Mouse (Mus musculus): ENCODE measurements at regions not wholly inside any gene's neighbourhood (a gene's known extent, or its start where the extent isn't known, plus 50 kb on each side); places are given as distances from the start of the nearest gene placed in this dataset.
A peak's percentile ranks its signal among the peaks of the same experiment; 100 is the strongest.

DNA sequence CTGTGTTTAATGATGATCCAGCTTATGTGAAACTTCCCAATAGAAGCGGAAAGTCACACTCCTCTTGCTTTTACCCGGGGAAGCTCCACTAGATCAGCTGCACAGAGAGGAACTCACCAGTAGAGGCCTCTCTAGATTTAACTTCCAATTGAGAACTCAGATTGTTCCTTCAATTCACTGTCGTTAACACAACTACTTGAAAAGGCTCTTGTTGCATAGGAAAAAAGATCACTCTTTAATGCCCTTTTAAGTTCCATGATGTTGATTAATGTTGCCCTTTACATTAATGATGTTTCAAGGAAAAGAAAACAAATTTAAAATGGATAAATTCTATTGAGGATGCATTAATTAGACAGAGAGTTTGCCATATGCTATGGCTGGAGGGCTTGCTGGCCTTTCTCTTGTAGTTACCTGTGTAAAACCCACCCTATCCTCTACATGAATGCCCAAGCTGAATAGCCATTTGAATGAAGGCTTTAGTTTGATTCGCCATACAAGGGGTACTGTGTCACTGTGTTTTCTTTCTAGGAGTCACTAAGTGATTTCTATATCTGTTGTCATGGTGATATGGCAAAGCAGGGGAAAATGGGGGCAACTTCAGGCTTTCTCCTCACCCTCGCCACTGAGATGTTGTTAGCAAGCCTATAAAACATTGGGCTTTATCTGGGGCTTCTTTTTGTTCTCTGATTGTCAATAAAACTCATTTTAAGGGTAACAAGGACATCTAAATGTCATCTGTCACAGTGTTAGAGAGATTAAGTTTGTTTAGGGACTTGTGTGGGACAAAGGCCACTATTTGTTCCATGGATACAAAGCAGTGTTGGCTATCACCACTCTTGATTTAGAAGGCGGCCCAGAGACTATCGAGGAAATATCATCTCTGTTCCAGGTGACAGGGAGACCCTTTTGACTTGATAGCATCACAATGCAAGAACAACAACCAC is 429.9 kb upstream of the Tbc1d2b start:
- no peak overlapping the region for H3K9ac ChIP-seq
- no peaks in the 10 kb centered on the region for H3K36me3 ChIP-seq
- WGBS: 17% methylated on average over 7 of the region's 7 CpGs
- peak; percentile 89 for ATAC-seq (ENCODE audit: low read depth)
- H3K27ac ChIP-seq (replicated peaks): peak overlapping the region; percentile 78
- H3K4me2 ChIP-seq: peak overlapping the region; percentile 29; the same call in 1 of the 2 replicates
- H3K9me3 ChIP-seq: no peaks in the 10 kb centered on the region
- H3K4me1 ChIP-seq (replicated peaks): peaks cover 28% of the 10 kb centered on the region
- peaks cover 15% of the 10 kb centered on the region for H3K27me3 ChIP-seq
- H3K4me3 ChIP-seq: no peak overlapping the region

DNA sequence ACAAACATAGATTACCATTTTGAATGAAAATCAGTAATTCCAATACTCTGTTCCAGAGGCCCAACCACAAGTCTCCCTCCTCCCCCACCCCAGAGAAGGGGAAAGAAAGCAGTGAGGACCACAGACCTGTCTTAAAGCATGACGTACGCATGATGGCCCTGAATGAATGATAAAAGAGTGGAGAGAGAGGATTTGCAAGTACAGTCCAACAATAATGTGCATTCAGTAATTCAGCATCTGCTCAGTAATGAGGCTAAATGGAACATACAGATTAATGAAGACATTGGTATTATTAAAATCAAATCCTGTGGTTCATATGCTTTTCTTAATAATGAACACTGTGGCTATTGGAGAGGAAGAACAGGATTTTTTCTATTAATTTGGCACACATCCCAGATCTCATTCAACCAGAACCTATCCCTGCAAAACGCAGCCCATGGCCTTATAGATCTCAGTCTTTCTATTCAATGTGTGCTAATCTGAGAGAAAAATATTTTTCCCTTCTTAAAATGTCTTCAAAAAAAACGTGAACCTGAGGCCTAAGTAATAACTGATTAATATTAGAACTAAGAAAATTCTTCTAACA is 430.7 kb upstream of the Tbc1d2b start:
- ATAC-seq (ENCODE audit: low read depth): peak; percentile 63; the same call in 1 of the 2 replicates
- Histone ChIP-seq H3K4me3 (no peak overlapping the region), H3K27me3 (peaks cover 12% of the 10 kb centered on the region), H3K4me2 (no peak overlapping the region; the same call in 1 of the 2 replicates), H3K9ac (no peak overlapping the region), H3K9me3 (no peaks in the 10 kb centered on the region), H3K4me1 (replicated peaks) (peaks cover 28% of the 10 kb centered on the region), H3K36me3 (no peaks in the 10 kb centered on the region), H3K27ac (replicated peaks) (peak overlapping the region; percentile 78)
- 34% methylated on average over 4 of the region's 4 CpGs for WGBS

- no peak for ATAC-seq (ENCODE audit: low read depth)
- H3K27ac ChIP-seq (replicated peaks): no peak overlapping the region
- WGBS: 58% methylated on average over 2 of the region's 2 CpGs
- no peak overlapping the region for H3K9ac ChIP-seq
- H3K9me3 ChIP-seq: 0 out of 2 replicates have a peak, but pooled peaks cover 3% of the 10 kb centered on the region
- H3K4me2 ChIP-seq: no peak overlapping the region
- no peak overlapping the region for H3K4me3 ChIP-seq
- 0 out of 2 replicates have a peak, but pooled peaks cover 2% of the 10 kb centered on the region for H3K27me3 ChIP-seq
- H3K4me1 ChIP-seq (replicated peaks): no peaks in the 10 kb centered on the region
- no peaks in the 10 kb centered on the region for H3K36me3 ChIP-seq
Measured at GRCm38 (mm10) chr9:90713685-90714084, 443.1 kb upstream of the Tbc1d2b start.

- Histone ChIP-seq H3K27ac (replicated peaks) (no peak overlapping the region), H3K9me3 (no peaks in the 10 kb centered on the region), H3K4me3 (no peak overlapping the region), H3K36me3 (no peaks in the 10 kb centered on the region), H3K27me3 (no peaks in the 10 kb centered on the region), H3K9ac (no peak overlapping the region), H3K4me2 (no peak overlapping the region), H3K4me1 (replicated peaks) (no peaks in the 10 kb centered on the region)
- ATAC-seq (ENCODE audit: low read depth): no peak
- WGBS: 43% methylated on average over 4 of the region's 4 CpGs
Measured at GRCm38 (mm10) chr9:90731450-90731849, 460.8 kb upstream of the Tbc1d2b start.

GRCm38 (mm10) chr9:90757175-90757574 is 486.6 kb upstream of the Tbc1d2b start:
- WGBS: 16% methylated on average over 3 of the region's 3 CpGs
- Histone ChIP-seq H3K27ac (replicated peaks) (no peak overlapping the region), H3K27me3 (no peaks in the 10 kb centered on the region), H3K4me2 (no peak overlapping the region), H3K4me1 (replicated peaks) (no peaks in the 10 kb centered on the region), H3K9me3 (no peaks in the 10 kb centered on the region), H3K4me3 (no peak overlapping the region), H3K9ac (no peak overlapping the region), H3K36me3 (no peaks in the 10 kb centered on the region)
- ATAC-seq (ENCODE audit: low read depth): no peak

DNA sequence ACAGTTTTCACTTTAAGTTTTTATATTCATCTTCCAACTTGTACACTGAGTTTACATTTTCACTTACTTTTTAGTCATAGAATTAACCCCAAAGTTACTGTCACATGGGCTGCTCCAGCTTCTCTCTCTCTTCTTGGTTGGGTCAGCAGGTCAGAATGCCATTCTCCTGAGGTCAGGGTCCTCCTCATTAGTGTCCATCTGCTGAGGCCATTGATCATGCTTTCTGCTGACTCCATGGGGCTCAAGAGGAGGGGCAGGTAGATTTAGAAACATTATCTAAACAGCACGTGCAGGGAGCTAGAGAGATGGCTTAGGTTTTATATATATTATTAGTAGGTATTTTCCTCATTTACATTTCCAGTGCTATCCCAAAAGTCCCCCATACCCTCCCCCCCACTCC is 503.7 kb upstream of the Tbc1d2b start:
- Histone ChIP-seq H3K27me3 (no peaks in the 10 kb centered on the region), H3K4me1 (replicated peaks) (no peaks in the 10 kb centered on the region), H3K36me3 (no peaks in the 10 kb centered on the region), H3K9me3 (no peaks in the 10 kb centered on the region), H3K4me2 (no peak overlapping the region), H3K4me3 (no peak overlapping the region), H3K27ac (replicated peaks) (no peak overlapping the region), H3K9ac (no peak overlapping the region)
- WGBS: 37% methylated on average over 1 of the region's 1 CpGs
- no peak for ATAC-seq (ENCODE audit: low read depth)

- ATAC-seq (ENCODE audit: low read depth): no peak
- no peak overlapping the region for H3K4me2 ChIP-seq
- no peak overlapping the region for H3K9ac ChIP-seq
Measured at GRCm38 (mm10) chr9:90789545-90789944, 518.9 kb upstream of the Tbc1d2b start.

DNA sequence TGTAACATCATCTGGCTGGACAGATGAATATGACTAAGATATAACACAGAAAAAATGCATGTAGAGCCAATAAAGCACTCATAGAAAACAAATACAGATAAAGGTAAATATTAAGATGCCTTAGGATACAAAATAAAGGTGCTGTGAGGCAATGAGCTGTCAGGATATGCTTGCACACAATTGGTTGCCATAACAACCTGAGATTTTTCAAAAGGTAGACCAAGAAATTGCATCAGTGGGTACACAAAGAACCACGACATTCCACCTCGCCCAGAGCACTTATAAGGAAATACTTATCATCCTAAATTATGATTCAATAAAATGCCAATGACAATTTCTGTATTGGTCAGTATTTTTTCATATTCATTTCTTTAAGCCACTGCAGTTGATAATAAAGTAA is 521.3 kb upstream of the Tbc1d2b start:
- Histone ChIP-seq H3K9me3 (no peaks in the 10 kb centered on the region), H3K4me1 (replicated peaks) (no peaks in the 10 kb centered on the region), H3K9ac (no peak overlapping the region), H3K36me3 (no peaks in the 10 kb centered on the region), H3K4me2 (no peak overlapping the region), H3K27me3 (no peaks in the 10 kb centered on the region), H3K4me3 (no peak overlapping the region), H3K27ac (replicated peaks) (no peak overlapping the region)
- WGBS: 48% methylated on average over 2 of the region's 2 CpGs
- ATAC-seq (ENCODE audit: low read depth): no peak

More at GRCm38 (mm10) chr9:90789545-90789944, 518.9 kb upstream of the Tbc1d2b start:
- H3K36me3 ChIP-seq: no peaks in the 10 kb centered on the region
- H3K4me1 ChIP-seq (replicated peaks): no peaks in the 10 kb centered on the region
- no peak overlapping the region for H3K4me3 ChIP-seq
- H3K27me3 ChIP-seq: no peaks in the 10 kb centered on the region
- no peaks in the 10 kb centered on the region for H3K9me3 ChIP-seq
- H3K27ac ChIP-seq (replicated peaks): no peak overlapping the region

DNA sequence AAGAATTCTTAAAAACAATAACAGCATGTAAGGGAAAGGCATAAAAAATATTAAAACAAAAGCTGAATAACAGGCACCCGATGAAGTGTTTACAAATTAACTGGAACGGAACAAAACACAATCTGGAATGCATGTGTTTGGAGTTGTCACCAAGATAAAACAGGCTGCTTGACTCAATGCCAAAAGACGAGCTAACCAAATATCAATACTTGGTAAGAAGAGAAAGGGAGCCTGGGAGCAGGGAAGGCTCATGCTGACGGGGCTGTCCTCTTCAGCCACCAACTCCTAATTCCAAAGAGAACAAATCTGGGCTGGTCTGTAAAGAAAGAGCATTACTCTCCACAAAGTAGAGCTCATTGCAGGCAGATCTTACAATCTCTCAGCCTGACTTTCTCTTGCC is 545.4 kb upstream of the Zic4 start:
- Histone ChIP-seq H3K4me1 (replicated peaks) (no peaks in the 10 kb centered on the region), H3K27me3 (no peaks in the 10 kb centered on the region), H3K4me2 (no peak overlapping the region), H3K9ac (no peak overlapping the region), H3K27ac (replicated peaks) (no peak overlapping the region), H3K36me3 (no peaks in the 10 kb centered on the region), H3K9me3 (no peaks in the 10 kb centered on the region), H3K4me3 (no peak overlapping the region)
- no peak for ATAC-seq (ENCODE audit: low read depth)
- 57% methylated on average over 4 of the region's 4 CpGs for WGBS

- Histone ChIP-seq H3K4me2 (no peak overlapping the region), H3K27me3 (no peaks in the 10 kb centered on the region), H3K4me1 (replicated peaks) (peaks cover 4% of the 10 kb centered on the region), H3K36me3 (no peaks in the 10 kb centered on the region), H3K9me3 (no peaks in the 10 kb centered on the region), H3K27ac (replicated peaks) (0 out of 2 replicates have a peak overlapping the region, but pooled peaks have one; percentile 4), H3K4me3 (no peak overlapping the region), H3K9ac (no peak overlapping the region)
- 43% methylated on average over 4 of the region's 4 CpGs for WGBS
- peak; percentile 23; the same call in 1 of the 2 replicates for ATAC-seq (ENCODE audit: low read depth)
Measured at GRCm38 (mm10) chr9:90823574-90824280, 538.5 kb upstream of the Zic4 start.

- Histone ChIP-seq H3K4me1 (replicated peaks) (peaks cover 12% of the 10 kb centered on the region), H3K27me3 (no peaks in the 10 kb centered on the region), H3K9me3 (no peaks in the 10 kb centered on the region), H3K9ac (no peak overlapping the region), H3K4me2 (no peak overlapping the region), H3K36me3 (no peaks in the 10 kb centered on the region), H3K4me3 (no peak overlapping the region), H3K27ac (replicated peaks) (peak overlapping the region; percentile 52; the same call in 1 of the 2 replicates)
- peak; percentile 41; the same call in 1 of the 2 replicates for ATAC-seq (ENCODE audit: low read depth)
- 58% methylated on average over 3 of the region's 3 CpGs for WGBS
Measured at GRCm38 (mm10) chr9:90827474-90827873, 534.7 kb upstream of the Zic4 start.

- Histone ChIP-seq H3K36me3 (no peaks in the 10 kb centered on the region), H3K4me2 (peak overlapping the region; percentile 33), H3K9me3 (no peaks in the 10 kb centered on the region), H3K4me3 (peak overlapping the region; percentile 18; the same call in 1 of the 2 replicates), H3K27ac (replicated peaks) (peak overlapping the region; percentile 28; the same call in 1 of the 2 replicates), H3K9ac (no peak overlapping the region), H3K4me1 (replicated peaks) (peaks cover 12% of the 10 kb centered on the region), H3K27me3 (no peaks in the 10 kb centered on the region)
- ATAC-seq (ENCODE audit: low read depth): no peak
- 36% methylated on average over 5 of the region's 5 CpGs for WGBS
Measured at GRCm38 (mm10) chr9:90828701-90829100, 533.5 kb upstream of the Zic4 start.

Measured in neural tube, embryonic 13.5 days (tissue).